Mouse (Mus musculus) CH12.LX (cell line): ENCODE results near the gene Ptprd.

Source experiments
- CTCF ChIP-seq, 2 experiments: IDR thresholded peaks in 1 of 2; conservative IDR thresholded peaks in 1 of 2; 2 replicates each; pipeline ENCODE4 v1.5.1; 2011 to 2012; ENCODE audit warnings: low read depth in 2 of 2, low read length in 2 of 2, improper control_type of control experiment in 1 of 2, inconsistent platforms in 1 of 2, mild to moderate bottlenecking in 1 of 2, moderate library complexity in 1 of 2
- POLR2A ChIP-seq: IDR thresholded peaks from 2 replicates; pipeline ENCODE4 v1.6.1; 2011; ENCODE audit warnings: low read depth, mild to moderate bottlenecking, improper control_type of control experiment, low read length
- USF1 ChIP-seq: IDR thresholded peaks from 2 replicates; pipeline ENCODE4 v1.6.1; 2014; ENCODE audit warnings: low read depth, mild to moderate bottlenecking, inconsistent platforms, low read length, improper control_type of control experiment

- no peak for TF ChIP-seq CTCF (conservative IDR thresholded peaks at IDR 0.05 in 1 of 2, IDR thresholded peaks at IDR 0.05 in 1 of 2; ENCODE audit: low read depth in 2 of 2, low read length in 2 of 2)
- TF ChIP-seq POLR2A: no peak
- no peak for TF ChIP-seq USF1
Measured at GRCm38 (mm10) chr4:75993092-75993491, 2218.7 kb downstream of the Ptprd start.
